Mouse (Mus musculus) c-Kit-positive CD71-positive TER-119-positive erythroid progenitor cells, embryonic 14.5 days (primary cell): ENCODE measurements around the gene Mrpl38.
A peak's percentile ranks its signal among the peaks of the same experiment; 100 is the strongest.

Experiments used
- DNase-seq: peaks from one replicate; pipeline ENCODE4 v3.0.0-alpha.2; 2013; ENCODE audit warnings: low spot score

Mrpl38 gene

DNA sequence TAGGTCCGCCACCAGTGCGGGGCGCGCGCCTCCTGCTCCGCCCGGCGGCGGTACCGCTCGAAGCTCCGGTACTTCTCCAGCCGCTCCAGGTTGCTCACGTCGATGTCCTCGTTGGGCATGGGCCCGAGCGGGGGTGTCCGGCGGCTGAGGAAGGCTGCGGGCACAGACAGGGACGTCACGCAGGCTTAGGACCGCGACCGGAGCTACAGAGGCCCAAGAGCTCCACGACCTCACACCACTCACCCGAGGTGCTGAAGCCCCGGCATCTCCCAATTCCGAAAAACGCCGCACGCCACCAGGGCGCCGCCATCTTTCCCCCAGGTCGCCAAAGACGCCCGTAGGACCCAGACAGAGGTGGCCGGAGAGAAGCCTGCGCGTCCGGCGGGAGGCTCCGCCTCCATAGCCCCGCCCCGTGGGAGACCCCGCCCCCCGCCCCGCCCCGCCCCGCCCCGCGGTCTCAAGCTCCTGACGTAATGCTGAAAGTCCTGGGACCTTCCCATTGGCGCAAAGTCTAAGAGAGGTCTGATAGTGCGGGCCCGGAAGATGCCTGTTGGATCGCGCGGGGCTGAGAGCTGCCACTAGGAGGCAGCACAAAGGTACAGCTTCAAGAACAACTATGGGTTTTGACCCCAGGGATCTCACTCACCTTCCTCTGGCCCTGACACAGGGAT lies at the start of gene Mrpl38:
TSS of gene Mrpl38 (minus strand) at position 401 of the 671 bp plus-strand sequence.
- peak; percentile 97 for DNase-seq

DNA sequence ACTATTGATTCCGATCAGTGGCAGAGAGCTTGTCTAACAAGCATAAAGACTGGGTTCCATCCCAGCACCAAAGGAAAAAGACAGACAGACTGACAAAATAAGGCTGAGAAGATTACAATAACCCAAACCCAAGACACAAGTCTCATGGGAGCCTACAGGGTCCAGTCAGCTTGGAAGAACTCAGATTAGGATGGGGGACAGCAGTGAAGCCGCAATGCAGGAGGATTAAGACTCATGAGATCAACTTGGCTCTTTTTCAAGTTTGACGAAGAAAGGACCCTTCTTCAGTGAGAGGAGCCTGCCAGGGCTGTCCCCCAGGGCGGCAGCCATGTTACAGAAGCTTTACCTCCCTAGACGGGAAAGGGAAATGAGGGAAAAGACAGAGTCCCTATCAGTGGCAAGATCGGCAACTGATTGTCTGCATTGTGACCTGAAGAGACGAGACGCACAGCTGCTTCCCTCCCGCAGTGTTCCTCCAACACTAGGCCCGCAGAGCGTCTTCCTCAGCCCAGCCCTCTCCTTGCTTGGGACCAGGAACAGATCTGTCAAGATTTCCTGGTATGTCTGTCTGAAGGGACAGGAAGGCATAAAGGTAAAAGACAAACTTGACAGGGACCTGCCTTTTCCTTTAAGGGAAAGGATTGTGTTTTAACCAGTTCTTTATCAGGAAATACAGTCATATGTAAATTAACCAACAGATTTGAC lies 48.7 kb upstream of the Mrpl38 start:
- DNase-seq: no peak

DNA sequence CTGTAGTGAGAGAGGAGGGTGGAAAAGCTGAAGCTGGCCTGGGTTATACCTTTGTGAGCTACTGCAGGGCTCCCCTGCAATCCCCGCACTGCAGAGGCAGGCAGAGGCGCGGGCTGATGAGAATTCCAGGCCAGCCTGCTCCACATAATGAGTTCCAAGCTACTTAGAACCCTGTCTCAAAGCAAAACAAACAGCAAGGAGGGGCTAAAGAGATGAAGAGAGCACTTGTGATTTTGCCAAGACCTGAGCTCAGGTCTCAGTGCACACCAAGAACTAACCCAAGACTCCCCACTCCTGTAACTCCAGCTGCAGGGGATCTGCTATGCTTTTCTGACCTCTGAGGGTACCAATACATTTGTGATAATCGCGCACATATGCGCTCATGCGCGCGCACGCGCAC lies 47.7 kb upstream of the Mrpl38 start:
- DNase-seq: no peak

DNA sequence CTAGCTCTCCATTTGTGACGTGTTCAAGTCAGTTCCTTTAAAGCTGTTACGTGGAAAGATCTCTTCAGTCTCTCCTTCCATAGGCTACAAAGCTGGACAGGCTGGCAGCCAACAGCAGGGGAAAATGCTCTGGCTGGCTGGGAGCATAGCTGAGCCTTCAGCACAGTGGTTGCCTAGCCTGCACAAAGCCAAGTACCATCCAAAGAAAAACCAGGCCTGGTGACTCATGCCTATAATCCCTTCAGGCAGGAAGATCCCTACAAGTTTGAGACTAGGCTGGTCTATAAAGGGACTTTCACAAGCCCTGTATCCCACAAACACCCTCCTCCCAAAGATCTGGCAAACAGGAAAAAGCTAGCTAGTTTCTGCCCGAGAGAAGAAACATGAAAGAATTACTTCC lies 47.2 kb upstream of the Mrpl38 start:
- DNase-seq: no peak

DNA sequence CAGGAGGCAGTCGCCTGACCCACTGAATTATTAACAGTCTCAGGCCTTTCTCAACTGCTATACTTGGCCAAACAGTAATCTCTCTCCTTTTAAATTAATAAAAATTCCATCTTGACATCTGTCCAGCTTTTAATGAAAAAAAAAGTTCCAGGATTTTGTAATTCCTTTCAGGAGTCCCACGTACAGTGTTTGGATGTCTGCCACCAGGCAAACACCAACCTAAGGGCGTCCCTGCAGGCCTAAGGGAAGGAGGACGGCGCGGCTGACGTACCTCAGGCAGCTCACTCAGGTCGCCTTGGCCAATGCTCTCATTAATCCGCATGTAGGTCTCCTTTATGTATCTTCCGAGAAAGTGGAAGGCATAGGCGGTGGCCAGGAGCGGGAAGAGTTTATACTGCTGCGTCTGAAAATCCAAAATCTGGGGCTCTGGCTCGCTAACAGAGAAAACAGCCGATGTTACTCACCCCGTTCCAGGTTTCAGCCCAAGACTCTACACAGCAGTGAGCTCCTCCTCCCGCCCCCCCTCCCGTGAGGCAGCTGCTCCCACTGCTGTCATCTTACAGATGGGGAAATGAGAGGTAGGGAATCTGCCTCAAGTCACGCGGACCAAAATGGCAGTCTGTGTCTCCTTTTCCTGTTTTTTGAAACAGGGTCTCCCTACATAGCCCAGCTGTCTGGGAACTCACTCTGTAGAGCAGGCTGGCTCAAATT lies 39.9 kb upstream of the Mrpl38 start:
- DNase-seq: no peak

DNA sequence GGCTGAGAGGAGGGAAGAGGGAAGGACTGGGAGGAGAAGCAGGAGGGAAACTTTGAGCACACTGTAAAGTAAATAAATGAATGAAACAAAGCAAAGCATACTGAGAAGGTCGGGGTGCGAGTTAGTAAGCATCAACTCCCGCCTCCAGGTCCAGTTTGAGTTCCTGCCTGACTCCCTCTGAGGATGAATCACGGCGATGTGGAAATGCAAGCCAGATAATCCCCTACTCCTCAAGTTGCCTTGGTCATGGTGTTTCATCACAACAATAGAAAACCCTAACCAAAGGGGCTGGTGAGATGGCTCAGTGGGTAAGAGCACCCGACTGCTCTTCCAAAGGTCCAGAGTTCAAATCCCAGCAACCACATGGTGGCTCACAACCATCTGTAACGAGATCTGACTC lies 37.3 kb upstream of the Mrpl38 start:
- no peak for DNase-seq

DNA sequence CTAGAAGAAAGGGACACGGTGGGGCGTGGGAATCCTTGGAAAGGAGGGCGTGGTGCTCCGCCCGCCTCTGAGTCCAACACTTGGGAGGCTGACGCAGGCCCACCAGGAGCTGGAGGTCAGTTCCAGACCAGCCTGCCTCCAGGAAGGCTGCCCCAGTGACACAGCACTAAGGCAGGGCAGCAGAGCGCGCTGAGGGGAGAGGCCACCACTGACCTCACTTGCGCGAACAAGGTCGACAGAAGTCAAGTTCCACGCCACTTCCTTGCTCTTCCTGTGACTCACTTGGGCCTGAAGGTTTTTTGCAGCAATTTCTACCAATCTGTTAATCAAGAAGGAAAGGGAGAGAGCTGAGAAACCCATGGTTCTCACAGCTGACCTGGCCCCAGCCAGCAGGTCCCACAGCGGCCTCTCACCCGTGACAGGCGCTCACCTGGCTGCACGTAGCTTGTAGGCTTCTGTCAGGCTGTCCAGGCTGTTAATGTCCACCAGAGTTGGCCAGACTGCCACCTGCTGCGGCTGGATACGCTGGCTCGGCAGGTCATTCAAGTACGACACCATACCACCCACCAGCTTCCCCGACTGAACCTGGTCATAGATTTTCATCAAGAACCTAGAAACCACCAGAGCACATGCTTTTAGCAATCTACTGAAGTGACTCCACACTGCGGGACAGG lies 36.2 kb upstream of the Mrpl38 start:
- DNase-seq: no peak

DNA sequence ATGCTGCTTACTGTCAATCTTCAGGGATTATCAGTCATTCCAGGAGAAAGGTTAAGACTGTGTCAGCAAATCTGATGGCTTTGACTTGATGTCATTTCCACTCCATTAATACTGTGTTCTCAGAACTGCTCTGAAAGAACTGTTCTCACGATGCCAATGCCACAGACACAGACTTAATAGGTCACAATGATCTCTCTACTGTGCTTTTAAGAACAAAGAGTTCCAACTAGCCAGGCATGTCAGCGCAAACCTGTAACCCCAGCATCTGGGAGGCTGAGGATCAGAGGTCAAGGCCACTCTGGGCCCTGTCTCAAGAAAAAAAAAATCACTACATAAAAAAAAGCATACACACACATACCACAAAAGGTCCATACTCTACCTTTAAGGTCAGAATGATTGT lies 33.3 kb upstream of the Mrpl38 start:
- DNase-seq: no peak

DNA sequence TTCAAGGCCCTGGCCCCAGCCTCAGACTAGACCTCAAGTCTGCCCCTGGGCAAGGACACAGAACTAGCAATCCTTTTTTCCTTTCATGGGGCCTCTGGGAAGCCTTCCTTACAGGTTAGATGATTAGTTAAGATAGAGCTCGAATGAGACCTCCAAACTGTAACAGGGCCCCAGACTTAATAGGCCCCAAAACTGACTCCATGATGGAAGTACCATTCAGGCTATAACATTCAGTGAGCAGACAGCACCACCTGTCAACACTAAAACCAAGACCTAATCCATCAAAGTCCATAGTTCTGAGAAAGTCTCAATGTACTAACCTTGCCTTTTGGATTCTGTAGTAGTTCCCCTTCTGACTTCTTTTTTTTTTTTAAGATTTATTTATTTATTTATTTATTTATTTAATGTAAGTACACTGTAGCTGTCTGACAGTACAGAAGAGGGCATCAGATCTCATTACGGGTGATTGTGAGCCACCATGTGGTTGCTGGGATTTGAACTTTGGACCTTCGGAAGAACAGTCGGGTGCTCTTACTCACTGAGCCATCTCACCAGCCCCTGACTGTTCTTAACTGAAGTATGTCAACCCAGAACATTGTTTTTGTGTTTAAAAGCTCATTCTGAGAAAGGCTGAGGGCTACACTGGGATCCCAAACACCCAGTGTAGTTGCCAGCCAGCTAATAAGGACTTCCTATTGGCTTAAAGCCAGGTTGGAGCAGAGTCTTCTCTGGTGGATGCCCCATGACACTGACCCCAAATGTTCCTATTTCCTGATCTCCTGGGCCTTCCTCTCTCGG lies 31.5 kb upstream of the Mrpl38 start:
- DNase-seq: no peak

DNA sequence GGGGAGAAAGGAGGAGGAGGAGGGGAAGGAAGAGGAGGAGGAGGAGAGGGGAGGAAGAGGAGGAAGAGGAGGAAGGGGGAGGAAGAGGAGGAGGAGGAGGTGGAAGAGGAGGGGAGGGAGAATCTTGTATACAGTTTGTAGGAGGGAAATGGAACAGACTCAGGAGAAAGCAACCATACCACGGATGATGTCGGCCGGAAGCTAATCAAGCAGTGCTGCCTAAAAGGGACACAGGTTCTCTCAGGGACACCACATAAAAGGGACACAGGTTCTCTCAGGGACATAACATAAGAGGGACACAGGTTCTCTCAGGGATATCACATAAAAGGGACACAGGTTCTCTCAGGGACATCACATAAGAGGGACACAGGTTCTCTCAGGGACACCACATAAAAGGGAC lies 30.5 kb upstream of the Mrpl38 start:
- DNase-seq: no peak

DNA sequence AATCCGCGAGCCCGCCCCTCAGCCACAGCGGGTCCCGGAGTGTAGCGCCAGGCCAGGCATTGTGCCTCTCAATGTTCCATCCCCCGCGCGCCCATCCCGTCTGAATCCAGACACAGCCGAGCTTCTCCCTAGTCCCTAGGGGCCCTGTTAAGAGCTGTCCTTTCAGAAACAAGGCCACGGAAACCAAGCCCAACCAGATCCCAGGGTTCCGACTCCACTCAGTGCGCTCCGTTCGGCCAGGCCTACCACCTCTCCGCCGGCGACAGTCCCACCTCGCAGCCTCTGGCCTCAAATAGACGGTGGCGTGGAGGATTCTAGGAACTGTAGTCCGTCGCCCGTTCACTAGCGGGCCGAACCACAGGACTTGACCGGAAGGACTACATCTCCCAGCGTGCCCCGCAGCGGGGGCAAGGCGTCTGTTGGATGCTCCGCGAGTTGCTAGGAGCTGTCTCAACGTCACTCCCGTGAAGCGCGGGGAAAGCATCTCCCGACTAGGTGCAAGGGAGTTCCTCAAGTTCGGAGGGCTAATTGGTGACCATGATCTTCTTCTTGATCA lies 29.3 kb upstream of the Mrpl38 start, which contains the start of gene Fbf1:
TSS of gene Fbf1 (minus strand) at position 283 of the 556 bp plus-strand sequence.
- DNase-seq: peak; percentile 88

DNA sequence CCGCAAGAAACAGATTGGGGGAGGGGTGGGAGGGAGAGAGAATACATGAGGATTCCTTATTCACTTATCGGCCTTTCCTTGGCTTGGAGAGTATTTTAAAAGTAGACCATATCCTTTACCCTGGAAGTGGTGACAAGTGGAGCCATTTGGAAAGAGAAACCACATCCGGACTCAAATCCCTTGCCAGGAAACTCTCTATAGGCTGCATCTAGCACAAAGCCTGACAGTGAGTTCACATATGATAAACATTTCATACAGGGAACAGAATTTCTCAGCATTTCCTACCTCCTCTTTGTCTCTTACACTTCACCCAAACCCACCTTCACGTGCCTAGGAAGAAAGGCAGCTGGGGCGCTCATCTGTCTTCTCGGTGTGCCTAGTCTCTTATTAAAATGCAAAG lies 28.6 kb upstream of the Mrpl38 start:
- DNase-seq: peak; percentile 34

DNA sequence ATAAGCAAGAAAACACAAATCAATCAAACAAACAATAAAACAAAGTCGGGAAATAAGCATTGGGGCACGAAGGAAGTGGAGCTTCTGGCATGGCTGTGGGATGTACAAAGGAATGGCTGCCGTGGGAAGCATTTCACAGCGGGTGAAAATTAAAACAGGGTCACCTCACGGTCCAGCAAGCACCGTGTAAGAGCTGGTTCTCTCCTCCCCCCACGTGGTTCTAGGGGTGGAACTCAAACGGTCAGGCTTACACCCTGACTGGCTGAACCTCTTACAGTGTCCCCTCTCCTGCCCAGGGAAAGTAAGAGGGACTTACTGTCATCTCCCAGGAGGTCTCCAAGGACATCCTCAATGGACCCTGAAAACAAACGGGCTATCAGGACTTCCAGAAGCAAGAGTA lies 24.3 kb upstream of the Mrpl38 start:
- DNase-seq: no peak

DNA sequence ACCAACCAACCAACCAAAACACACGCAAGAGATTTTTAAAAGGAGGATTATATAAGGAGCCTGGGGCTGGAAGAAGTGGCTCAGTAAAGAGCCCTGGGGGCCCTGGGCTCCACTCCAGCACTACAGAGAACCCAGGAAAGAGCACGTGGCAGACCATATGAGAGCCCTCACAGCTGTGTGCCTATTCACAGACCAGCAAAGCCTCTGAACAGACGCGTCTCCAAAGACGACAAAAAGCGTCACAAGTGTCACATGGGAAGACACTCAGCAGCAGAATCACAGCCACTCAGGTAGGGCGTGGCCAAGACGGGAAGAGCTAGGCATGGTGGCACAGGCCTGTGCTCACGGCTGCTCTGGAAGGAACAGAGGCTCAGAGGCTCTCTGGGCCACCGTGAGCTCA lies 23.5 kb upstream of the Mrpl38 start:
- DNase-seq: no peak

DNA sequence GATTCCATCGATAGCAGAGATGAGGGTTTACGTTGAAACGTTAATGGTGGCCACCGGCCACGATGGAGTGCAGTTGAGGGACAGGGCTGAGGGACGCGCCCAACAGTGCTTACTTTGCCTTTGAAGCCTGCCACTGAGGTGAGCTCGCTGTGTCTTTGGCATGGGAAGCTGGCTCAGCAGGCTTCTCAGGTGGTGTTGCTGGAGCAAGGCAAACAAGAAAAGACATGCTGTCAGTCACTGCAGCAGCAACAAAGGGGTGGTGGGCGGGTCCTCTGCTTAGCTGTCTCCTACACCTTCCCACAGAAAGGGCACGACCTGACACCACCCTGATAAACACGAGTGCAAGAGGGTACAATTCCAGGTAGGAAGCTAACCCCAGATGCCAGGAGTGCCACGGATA lies 22.6 kb upstream of the Mrpl38 start:
- no peak for DNase-seq

DNA sequence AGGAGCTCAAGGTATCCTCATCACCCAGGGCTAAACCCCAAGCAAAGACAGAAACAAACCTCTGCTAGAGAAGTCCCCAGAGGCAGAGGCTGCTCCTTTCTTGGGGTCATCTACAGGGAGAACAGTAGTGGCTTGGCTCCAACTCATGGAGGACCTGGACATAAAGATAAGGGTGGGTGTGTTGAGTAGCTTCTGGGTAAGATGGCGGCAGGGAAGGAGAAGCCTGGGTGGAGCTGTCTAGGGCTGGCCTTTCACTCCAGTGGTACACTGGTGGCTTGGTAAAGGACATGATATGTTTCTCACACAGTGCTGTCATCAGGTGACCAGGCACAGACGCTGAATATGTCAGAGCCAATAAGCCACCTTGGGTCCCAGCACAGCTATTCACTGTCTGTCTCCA lies 12.3 kb upstream of the Mrpl38 start:
- no peak for DNase-seq

DNA sequence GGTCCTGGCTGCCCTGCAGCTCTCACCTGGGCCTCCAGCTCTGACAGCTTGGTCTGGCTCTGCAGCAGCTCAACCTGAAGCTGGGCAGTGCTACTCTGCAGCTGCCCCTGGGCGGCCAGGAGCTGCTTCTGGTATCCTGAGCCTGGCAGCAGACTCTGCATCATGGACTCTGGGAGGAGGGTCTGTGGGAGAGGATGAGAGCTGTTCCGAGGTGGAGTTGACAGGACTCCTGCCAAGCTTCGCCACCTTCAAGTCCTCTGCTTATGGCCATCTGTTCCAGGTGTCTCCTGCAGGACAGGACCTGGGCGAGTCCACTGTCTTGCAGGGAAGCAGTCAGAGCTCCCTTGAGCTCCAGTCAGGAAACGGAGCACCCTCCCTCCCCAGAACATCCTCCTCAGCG lies 10.7 kb upstream of the Mrpl38 start:
- no peak for DNase-seq

DNA sequence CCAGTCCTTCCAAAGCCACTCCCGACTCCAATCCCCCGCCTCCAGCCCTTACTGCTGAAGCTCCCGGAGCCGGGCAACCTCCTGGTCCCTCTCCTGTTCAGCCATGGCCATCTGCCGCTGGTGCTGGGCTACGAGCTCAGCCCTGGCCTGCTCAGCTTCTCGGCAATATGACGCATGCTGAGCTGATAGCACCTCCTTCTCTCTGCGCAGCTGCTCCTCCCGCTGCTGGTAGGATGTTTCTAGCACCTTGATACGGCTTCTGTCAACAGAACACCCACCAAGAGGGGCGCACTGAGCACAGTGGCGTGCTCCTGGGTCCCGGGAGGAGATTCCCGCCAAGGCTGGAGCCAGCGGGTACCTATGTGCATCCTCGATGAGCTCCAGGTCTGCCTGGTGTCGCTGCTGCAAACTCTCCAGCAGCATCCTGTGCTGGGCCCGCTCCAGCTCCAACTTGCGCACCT lies 10.1 kb upstream of the Mrpl38 start:
- no peak for DNase-seq

DNA sequence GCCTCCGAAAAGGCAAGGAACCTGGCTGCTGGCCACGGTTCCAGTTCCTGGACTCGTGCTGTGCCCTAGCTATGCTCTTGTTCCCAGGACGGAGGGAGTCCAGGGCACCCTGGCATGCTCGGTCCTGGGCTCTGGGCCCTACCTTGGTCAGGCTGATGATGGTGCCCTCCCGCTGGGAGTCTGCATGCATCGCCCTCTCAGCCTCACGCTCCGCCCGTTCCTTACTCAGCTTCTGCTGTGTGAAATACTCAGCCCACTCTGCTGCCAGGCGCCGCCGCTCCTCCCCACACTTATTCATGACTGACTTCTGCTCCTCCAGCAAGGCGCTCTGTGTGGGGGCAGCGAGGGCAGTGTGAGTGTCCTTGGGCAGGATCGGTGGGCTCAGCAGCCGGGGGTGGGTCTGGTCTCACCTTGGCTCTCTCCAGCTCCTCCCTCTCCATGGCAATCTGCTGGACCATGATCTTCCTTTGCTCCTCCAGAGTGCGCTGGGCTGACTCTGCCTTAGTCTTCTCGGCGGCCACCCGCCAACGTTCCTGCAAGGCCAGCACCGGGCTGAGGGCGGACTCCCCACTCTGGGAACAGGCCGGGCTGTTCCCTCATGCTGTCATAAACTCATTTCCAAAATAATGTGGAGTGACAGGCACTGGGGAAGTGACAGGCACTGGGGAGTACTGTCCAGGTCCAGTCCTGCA lies 7.8 kb upstream of the Mrpl38 start:
- no peak for DNase-seq

DNA sequence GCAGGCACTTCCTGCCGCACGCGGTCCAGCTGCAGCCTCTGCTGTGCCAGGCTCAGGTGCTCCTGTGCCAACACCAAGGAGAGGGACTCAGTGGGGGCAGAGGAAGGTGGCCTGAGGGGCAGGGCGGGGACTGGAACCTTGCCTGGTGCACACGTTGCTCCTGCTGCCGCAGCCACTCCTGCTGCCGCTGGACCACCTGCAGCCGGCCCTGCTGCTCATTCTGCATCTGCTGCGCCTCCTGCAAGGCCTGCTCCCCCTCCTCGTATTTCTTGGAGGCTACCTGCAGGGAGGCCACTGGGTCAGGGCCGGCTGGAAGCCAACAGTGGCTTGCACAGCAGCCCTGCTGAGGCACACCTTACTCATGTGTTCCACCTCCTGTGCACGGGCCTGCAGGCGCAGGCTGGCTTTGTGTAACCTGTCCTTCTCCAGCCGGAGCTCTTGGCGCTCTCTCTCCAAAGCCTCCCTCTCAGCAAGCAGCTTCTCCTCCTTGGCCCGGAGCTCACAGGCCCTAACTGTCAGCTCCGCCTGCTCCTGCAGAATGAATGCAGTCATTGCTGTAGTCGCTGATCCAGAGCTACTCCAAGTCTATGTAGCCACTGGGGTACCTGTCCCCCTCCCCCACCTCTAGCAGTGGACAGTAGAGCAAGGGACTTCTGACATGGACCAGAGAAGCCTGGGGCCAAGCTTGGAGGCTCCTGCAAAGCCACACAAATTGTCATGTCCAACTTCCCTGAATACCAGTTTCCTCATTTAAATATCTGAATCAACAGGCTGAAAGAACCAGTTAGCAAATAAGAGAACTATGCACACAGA lies 7.0 kb upstream of the Mrpl38 start:
- DNase-seq: no peak
